In genomic region chr13:60110079-60110846, GRCm38 (mm10) we compare ENCODE assay signal across 9 mouse cellular contexts.
DNase-seq lines count a peak whose midpoint lies in the region; ATAC-seq and TF ChIP-seq lines count a peak whose summit lies in the region.
"Had no signal": no experiment of that assay in that cellular context is flagged by ENCODE, and none has a peak within 500 bp of the region (broad histone marks: within the 10 kb centered on the region; RNA-seq: fewer than 3 reads in every experiment).

No protein-coding gene starts in this region.

- no peaks in the 10 kb centered on the region for H3K4me1 ChIP-seq in lung, adult 2 months (ENCODE audit: control insufficient read depth, insufficient read depth, low read length)
- H3K4me1 ChIP-seq in embryonic facial prominence, embryonic 11.5 days (ENCODE audit: control insufficient read depth, insufficient read depth, low read length) = peaks cover 4% of the 10 kb centered on the region
- H3K4me1 ChIP-seq in heart, embryonic 10.5 days = peaks cover 11% of the 10 kb centered on the region
- H3K4me1 ChIP-seq in liver, embryonic 14.5 days (replicated peaks; ENCODE audit: control insufficient read depth in 2 of 2, insufficient read depth in 2 of 2, low read length in 1 of 2) = peaks cover 0 to 3% of the 10 kb centered on the region in 2 experiments; a peak in 2 of 4 replicates

- WGBS in lung, adult 2 months = 4% methylated on average over 11 of the region's 11 CpGs
- under 1% methylated on average over 11 of the region's 11 CpGs for WGBS in embryonic facial prominence, embryonic 11.5 days
- 6% methylated on average over 11 of the region's 11 CpGs for WGBS in heart, embryonic 10.5 days
- 15% methylated on average over 11 of the region's 11 CpGs for WGBS in liver, embryonic 14.5 days (ENCODE audit: insufficient replicate concordance)

- H3K4me3 ChIP-seq in lung, adult 2 months (replicated peaks; ENCODE audit: extremely low read depth, low read depth, low read length) = no peak overlapping the region
- H3K4me3 ChIP-seq in embryonic facial prominence, embryonic 11.5 days (ENCODE audit: low read depth, low read length) = no peak overlapping the region
- H3K4me3 ChIP-seq in heart, embryonic 10.5 days = peak overlapping the region; percentile 33
- H3K4me3 ChIP-seq in liver, embryonic 14.5 days (ENCODE audit: insufficient read depth in 1 of 2, low read depth in 2 of 2, low read length in 2 of 2) = no peak overlapping the region

- TF ChIP-seq CTCF in lung, adult 2 months (IDR thresholded peaks at IDR 0.05; ENCODE audit: insufficient read depth, low read length) = no peak
- no peak for TF ChIP-seq CTCF in liver, embryonic 14.5 days (IDR thresholded peaks at IDR 0.05; ENCODE audit: low read depth)

- H3K36me3 ChIP-seq in embryonic facial prominence, embryonic 11.5 days (replicated peaks; ENCODE audit: control insufficient read depth, insufficient read depth, low read depth, low read length) = no peaks in the 10 kb centered on the region
- no peaks in the 10 kb centered on the region for H3K36me3 ChIP-seq in heart, embryonic 10.5 days
- H3K36me3 ChIP-seq in liver, embryonic 14.5 days (replicated peaks; ENCODE audit: control insufficient read depth, insufficient read depth, low read depth) = no peaks in the 10 kb centered on the region
- H3K36me3 ChIP-seq: G1E had no signal

- peak overlapping the region; percentile 23 for H3K4me2 ChIP-seq in embryonic facial prominence, embryonic 11.5 days (ENCODE audit: low read depth, low read length)
- no peak overlapping the region for H3K4me2 ChIP-seq in liver, embryonic 14.5 days (ENCODE audit: low read depth)

- H3K9ac ChIP-seq in embryonic facial prominence, embryonic 11.5 days (replicated peaks; ENCODE audit: low read length) = peak overlapping the region; percentile 47
- H3K9ac ChIP-seq in liver, embryonic 14.5 days (replicated peaks) = no peak overlapping the region

- TF ChIP-seq POLR2A in lung, adult 2 months (IDR thresholded peaks at IDR 0.05; ENCODE audit: borderline replicate concordance, extremely low read depth, low read depth, low read length) = no peak

- DNase-seq in lung, adult 18-20 months = peak; percentile 55 to 71
- DNase-seq in lung, adult 2 months = no peak
- peak; percentile 99 for DNase-seq in embryonic facial prominence, embryonic 11.5 days (ENCODE audit: low spot score)
- peak; percentile 85 for DNase-seq in heart, embryonic 10.5 days (ENCODE audit: low spot score)
- DNase-seq in kidney, adult 8-10 months = peak; percentile 93 to 97
- peak; percentile 23 to 38 (median 33) for DNase-seq in liver, embryonic 14.5 days (ENCODE audit: low read depth in 3 of 3, low spot score in 3 of 3)
- peak; percentile 83 for DNase-seq in ovary, adult 18-20 months (ENCODE audit: low spot score)
- no peak for DNase-seq in B cell, adult 2 months

- peak; percentile 94 for ATAC-seq in embryonic facial prominence, embryonic 11.5 days (replicated peaks; ENCODE audit: insufficient number of reproducible peaks, low FRiP score, low TSS enrichment, low read depth)
- ATAC-seq in liver, embryonic 14.5 days (ENCODE audit: insufficient read depth) = peak; percentile 68

- no peaks in the 10 kb centered on the region for H3K27me3 ChIP-seq in embryonic facial prominence, embryonic 11.5 days (ENCODE audit: control insufficient read depth, insufficient read depth, low read length)
- H3K27me3 ChIP-seq in heart, embryonic 10.5 days (ENCODE audit: insufficient read depth, poor library complexity, severe bottlenecking) = no peaks in the 10 kb centered on the region
- no peaks in the 10 kb centered on the region for H3K27me3 ChIP-seq in liver, embryonic 14.5 days (ENCODE audit: control insufficient read depth, insufficient read depth, low read length)

- H3K9me3 ChIP-seq in embryonic facial prominence, embryonic 11.5 days (replicated peaks; ENCODE audit: control insufficient read depth, low read length) = no peaks in the 10 kb centered on the region
- no peaks in the 10 kb centered on the region for H3K9me3 ChIP-seq in heart, embryonic 10.5 days
- no peaks in the 10 kb centered on the region for H3K9me3 ChIP-seq in liver, embryonic 14.5 days (ENCODE audit: control insufficient read depth, low read length)

- no peak for TF ChIP-seq EP300 in liver, embryonic 14.5 days (IDR thresholded peaks at IDR 0.05; ENCODE audit: low read depth)

- H3K27ac ChIP-seq in embryonic facial prominence, embryonic 11.5 days (replicated peaks; ENCODE audit: low read depth, low read length) = peak overlapping the region; percentile 88
- H3K27ac ChIP-seq in heart, embryonic 10.5 days = peak overlapping the region; percentile 75
- no peak overlapping the region for H3K27ac ChIP-seq in liver, embryonic 14.5 days

Comparison
In these comparisons a context has a peak if more than half of its experiments do, and no peak if none do; other contexts are left out.
1. DNase-seq: peak in lung, adult 18-20 months (2 of 2), embryonic facial prominence, embryonic 11.5 days (single experiment), heart, embryonic 10.5 days (single experiment), kidney, adult 8-10 months (2 of 2), liver, embryonic 14.5 days (3 of 3) and ovary, adult 18-20 months (single experiment); none in lung, adult 2 months (single experiment) and B cell, adult 2 months (0 of 2).